Mouse (Mus musculus) erythroblast, embryonic 14.5 days (primary cell): ENCODE measurements around the gene Ctsz.

Experiments
- GATA1 ChIP-seq: IDR thresholded peaks from 2 replicates; pipeline ENCODE4 v1.6.1; 2012; ENCODE audit warnings: low read length, inconsistent platforms, mixed read lengths
- TAL1 ChIP-seq: IDR thresholded peaks from 3 replicates; pipeline ENCODE4 v1.6.1; 2012; ENCODE audit warnings: low read length, inconsistent platforms, mixed read lengths

DNA sequence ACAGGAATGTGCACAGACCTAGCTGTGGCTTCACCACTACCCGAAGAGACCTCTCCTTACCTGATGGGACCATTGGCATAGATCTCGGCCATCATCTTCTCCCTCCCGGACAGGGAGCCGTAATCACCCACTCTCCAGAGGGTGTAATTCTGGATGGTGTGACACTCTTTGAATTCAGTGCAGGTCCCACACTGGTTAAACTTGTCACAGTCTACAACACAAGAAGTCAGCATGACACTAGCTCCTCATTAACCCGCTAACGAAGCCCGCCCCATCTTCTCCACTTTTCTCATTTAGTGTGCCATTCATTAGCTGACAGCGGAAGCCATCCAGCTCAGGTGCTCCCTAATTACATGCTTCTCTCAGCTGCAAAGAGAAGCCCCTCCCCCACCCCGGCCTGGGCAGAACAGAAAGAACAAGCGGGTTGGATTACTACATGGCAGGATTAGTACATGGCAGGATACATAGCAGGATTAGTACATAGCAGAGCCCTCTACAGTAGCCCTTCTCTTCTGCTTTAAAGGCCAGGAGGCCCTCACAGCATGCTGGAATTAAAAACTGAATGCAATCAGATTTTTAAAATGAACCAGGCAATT lies 9.7 kb downstream of the Ctsz start:
- TF ChIP-seq GATA1 = no peak
- TF ChIP-seq TAL1 = no peak
